Mouse (Mus musculus) cerebellum, postnatal 25 days (tissue): ENCODE measurements at regions not wholly inside any gene's neighbourhood (a gene's known extent, or its start where the extent isn't known, plus 50 kb on each side); places are given as distances from the start of the nearest gene placed in this dataset.

ENCODE experiments used
- DNase-seq, 2 experiments: peaks; one replicate each; pipeline ENCODE4 v3.0.0; 2021; ENCODE audit warnings: mixed read lengths in 2 of 2

GRCm38 (mm10) chr2:47750997-47751623 is 1062.8 kb upstream of the Acvr2a start:
- no peak for DNase-seq

- no peak for DNase-seq
Measured at GRCm38 (mm10) chr2:47755716-47756115, 1058.2 kb upstream of the Acvr2a start.

GRCm38 (mm10) chr2:47756248-47756647 is 1057.7 kb upstream of the Acvr2a start:
- DNase-seq: no peak

DNA sequence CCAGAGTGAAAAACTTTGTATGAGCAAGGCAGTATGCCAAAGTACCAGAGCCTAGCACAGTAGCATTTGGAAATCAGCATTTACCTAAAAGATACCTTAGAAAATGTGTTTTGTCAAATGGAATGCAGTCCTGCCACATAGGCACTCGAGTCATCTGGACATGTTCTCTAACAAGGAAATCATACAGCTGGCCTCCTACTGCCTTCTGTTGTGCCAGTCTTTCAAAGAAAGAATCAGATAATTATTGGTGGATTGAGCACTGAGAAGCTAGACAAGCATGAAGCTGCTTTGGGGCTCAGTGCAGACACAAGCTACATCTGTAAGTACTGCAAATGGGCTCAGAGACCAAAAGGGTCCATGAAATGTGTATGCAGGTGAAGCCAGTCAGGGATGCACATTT is 1038.1 kb upstream of the Acvr2a start:
- no peak for DNase-seq

DNA sequence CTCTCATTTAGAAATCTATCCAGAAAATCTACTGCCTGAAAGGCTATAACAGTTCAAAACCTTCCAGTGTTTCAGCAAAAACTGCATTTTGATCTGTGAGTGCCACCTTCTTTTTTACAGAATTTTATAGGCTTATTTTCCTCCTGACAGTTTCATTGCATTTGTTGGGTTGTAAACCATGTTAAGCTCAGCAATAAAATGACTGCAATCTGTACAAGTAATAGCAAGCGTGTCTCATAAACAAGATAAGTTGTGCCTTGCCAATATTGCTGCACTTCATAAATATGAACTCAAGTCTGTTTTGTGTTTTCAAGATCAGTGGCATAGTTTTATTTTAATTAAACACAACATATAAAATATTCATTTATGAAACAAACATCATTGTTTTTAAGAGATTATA is 1036.9 kb upstream of the Acvr2a start:
- no peak for DNase-seq

DNA sequence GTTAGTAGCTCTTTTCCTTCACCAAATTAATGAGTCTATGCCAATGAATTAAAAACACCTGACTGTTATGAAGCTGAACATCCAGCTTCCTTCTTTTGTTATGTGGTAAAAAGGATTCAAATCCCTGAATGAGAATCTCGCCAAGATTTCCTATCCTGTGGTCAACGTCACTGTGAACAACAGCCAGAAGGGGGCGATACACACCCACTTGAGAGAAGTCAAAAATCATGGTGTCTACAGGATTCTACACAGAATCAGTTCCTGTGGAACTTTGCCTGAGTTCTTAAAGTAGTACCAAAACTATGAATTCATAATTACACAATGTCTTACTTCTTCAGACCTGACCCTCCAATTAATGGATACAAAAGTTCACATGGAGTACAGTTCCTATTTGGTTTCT is 1028.1 kb upstream of the Acvr2a start:
- DNase-seq: peak; percentile 22 to 61

DNA sequence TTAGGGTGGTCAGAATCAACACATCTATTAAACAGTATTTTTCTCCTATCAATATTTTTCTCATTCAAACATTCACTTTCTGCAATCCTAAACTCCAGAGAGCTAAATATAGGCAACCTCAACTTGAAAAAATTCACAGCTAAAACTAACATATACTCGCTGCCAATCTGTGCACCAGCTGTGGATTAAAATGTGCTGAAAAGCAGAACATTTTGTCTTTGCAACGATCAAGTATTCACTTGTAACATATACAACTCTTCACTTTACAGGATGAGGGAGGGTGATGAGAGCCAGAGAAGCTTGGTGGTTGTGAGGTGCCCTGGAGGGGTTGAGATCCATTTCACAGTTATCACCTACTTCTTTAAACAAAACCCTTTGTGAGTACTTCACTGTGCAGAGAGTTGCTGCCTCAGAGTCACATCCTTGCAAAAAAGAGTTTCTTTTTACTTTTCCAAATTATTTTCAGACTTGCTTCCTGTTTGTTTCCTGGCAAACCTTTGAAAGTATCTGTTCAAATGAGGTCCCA is 991.1 kb upstream of the Acvr2a start:
- DNase-seq: no peak

GRCm38 (mm10) chr2:47832493-47832892 is 981.4 kb upstream of the Acvr2a start:
- no peak for DNase-seq

DNA sequence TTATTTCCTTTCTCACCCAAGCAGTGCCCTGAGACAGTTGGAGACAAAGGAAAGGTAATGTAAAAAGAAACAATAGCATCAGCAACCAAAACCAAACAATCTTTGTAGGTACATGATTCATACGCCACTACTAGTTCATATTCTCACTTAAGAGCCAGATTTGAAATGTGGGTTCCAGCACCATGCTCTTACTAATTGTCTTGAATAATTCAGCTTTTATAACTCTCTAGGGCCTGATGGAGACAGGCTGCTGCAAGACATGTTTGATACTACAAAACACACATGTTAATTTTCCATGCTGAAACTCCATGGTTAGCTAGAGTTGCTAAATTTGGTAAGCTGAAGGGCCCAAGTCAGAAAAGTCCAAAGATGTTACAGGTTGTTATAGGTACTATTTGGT is 980.4 kb upstream of the Acvr2a start:
- no peak for DNase-seq

GRCm38 (mm10) chr2:47834055-47834799 is 979.7 kb upstream of the Acvr2a start:
- DNase-seq: no peak

GRCm38 (mm10) chr2:47857229-47857628 is 956.7 kb upstream of the Acvr2a start:
- DNase-seq: peak in 1 of 2 experiments; percentile 4

DNA sequence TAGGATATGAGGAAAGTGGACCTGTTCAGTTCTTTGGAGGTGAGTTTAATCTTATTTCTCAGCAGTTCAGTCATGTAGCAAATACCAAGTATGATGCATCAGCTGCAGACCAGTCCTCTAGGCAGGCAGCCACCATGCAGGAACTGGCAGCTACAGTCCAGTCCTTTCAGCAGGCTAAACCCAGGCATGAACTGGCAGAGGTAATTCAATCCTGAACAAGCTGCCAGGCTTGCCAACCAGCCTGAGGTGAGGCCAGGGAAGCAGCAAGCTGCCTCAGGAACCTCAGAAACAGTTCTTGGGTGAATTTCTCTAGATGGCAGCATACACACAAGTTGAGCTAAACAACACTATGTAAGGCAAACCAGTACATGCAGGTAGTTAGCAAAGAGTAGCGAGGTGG is 951.5 kb upstream of the Acvr2a start:
- peak in 1 of 2 experiments; percentile 2 for DNase-seq

DNA sequence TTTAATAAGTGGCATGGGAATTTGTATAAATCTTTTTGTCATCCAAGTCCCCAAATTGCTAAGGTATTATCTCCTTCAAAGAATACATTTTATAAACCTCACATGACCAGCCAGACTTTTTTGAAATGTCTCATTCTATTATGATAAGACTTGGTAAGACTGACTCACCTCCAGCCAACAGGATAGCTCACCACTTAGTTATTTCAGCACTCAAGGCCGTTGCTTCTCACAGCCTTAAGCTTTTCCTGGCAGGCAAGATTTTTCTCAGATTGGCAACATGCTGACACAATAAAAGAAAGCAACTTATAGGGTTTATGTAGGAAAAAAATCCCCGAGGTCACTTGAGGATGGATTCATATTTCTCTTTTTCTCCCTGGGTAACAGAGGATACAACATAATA is 935.9 kb upstream of the Acvr2a start:
- DNase-seq: no peak

GRCm38 (mm10) chr2:47879071-47879470 is 934.8 kb upstream of the Acvr2a start:
- DNase-seq: no peak

- DNase-seq: no peak
Measured at GRCm38 (mm10) chr2:47879796-47880195, 934.1 kb upstream of the Acvr2a start.

GRCm38 (mm10) chr2:47888166-47888565 is 925.7 kb upstream of the Acvr2a start:
- DNase-seq: no peak

DNA sequence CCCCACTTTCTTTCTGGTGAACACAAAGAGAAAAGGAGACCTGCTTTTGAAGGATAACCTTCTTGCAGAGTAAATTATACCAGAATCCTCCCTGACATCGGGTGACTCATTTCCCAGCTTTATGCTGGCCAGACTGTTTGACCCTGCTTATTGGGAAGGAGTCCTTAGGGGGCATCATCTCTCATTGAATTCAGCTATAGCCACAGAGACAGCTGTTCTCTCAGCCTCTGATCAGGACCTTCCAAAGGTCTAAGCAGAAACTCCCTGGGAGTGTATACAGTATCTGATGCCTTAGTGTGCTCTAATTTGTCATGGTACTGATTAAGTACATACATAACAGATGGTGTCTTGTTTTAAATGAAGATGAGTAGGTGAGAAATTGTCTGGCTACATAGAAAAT is 922.5 kb upstream of the Acvr2a start:
- DNase-seq: no peak

GRCm38 (mm10) chr2:47892879-47893278 is 921.0 kb upstream of the Acvr2a start:
- no peak for DNase-seq

DNA sequence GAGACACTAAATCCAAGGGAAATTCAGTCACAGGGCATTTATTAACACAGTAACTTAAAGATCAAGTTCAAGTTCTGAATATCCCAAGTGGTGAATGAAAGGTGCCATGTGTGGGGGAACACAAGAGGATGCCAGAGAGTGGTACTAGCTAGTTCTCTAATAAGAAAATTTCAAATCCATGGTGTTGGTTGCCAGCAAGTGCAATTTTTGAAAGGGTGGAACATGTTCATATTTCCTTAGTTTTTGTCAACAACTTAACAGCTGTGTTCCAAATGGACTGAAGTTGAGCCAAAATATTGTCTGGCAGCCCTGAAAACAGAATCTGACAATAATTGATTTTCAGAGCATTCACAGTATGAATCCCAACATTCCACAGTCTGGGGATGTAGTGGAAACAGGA is 919.1 kb upstream of the Acvr2a start:
- DNase-seq: no peak

- DNase-seq: no peak
Measured at GRCm38 (mm10) chr2:47914270-47914669, 899.6 kb upstream of the Acvr2a start.

DNA sequence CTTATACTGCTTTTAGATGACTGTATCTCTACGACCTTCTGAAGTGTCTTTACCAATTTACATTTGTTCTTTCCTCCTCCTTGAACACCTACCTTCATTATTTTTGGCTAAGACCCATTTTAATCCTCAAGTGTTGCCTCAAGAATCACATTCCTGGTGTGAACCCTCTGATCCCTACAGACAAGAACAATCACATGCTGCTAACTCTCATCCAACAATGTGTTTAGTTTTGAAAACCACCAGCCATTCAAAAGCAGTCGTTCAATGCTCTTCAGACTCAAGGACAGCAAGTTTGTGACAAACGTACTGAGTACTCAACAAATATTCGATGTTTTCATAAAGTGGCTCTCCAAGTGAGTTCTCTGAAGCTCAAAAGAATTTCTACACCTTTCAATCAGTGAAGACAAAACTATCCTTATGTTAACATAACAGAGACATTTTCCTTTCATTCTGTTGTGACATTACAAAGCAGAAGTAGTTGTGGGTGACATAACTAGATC is 898.9 kb upstream of the Acvr2a start:
- no peak for DNase-seq

GRCm38 (mm10) chr2:47922965-47923364 is 890.9 kb upstream of the Acvr2a start:
- no peak for DNase-seq

GRCm38 (mm10) chr2:47926620-47927019 is 887.3 kb upstream of the Acvr2a start:
- no peak for DNase-seq

GRCm38 (mm10) chr2:47945061-47945460 is 868.8 kb upstream of the Acvr2a start:
- DNase-seq: peak in 1 of 2 experiments; percentile 3
